16 mouse cellular contexts compared by ENCODE assay signal in the genomic region with DNA sequence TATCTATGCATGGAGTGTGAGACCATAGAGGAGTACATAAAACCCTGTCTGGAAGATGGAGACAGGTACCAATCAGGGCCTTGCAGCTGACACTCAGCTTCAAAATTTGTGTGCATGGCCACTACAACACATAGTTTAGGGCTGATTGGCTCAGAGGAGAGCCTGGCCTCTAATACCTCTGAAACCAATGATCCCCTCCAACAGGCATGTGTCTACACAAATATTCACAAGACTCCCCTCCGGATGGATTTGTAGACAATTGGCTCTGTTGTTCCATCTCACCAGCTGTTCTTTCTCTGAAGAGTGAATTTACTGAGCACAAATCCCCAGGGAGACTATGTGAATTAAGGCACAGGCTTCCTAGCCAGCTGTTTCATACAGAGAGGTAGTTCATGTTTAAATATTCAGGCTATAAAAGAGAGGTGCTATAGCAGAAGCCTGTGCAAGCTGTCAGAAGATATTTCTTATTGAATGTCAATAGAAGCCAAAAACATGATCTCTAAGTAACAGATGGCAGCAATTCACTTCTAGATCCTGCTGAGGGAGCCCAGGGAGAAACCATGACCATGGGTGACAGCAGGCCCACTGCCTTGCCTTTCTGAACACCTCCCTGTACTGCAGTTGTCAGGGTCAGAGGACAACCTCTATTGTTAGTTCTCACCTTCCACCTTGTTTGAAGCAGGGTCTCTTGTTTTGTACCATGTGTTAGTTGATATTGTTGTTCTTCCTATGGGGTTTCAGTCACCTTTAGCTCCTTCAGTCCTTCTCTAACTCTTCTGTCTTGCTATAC.
DNase-seq lines count a peak whose midpoint lies in the region; ATAC-seq and TF ChIP-seq lines count a peak whose summit lies in the region.
"Had no signal": no experiment of that assay in that cellular context is flagged by ENCODE, and none has a peak within 500 bp of the region (broad histone marks: within the 10 kb centered on the region; RNA-seq: fewer than 3 reads in every experiment).

No protein-coding gene starts in this region.

- intact Hi-C loops in gastrocnemius, postnatal 14 days (cut with DNase I; ENCODE audit: low total_unique reads): no loop called here

- no peaks in the 10 kb centered on the region for H3K36me3 ChIP-seq in hindbrain, embryonic 15.5 days
- H3K36me3 ChIP-seq in hindbrain, embryonic 11.5 days (ENCODE audit: control insufficient read depth, insufficient read depth, low read length): no peaks in the 10 kb centered on the region
- no peaks in the 10 kb centered on the region for H3K36me3 ChIP-seq in neural tube, embryonic 12.5 days
- H3K36me3 ChIP-seq in neural tube, embryonic 15.5 days: no peaks in the 10 kb centered on the region
- H3K36me3 ChIP-seq in limb, embryonic 14.5 days (ENCODE audit: control insufficient read depth, insufficient read depth, low read length): no peaks in the 10 kb centered on the region
- H3K36me3 ChIP-seq: embryonic facial prominence, embryonic 13.5 days; forebrain, embryonic 12.5 days; liver, embryonic 12.5 days; lung, embryonic 15.5 days had no signal

- H3K27me3 ChIP-seq in hindbrain, embryonic 15.5 days: no peaks in the 10 kb centered on the region
- H3K27me3 ChIP-seq in hindbrain, embryonic 11.5 days (ENCODE audit: control insufficient read depth, insufficient read depth, low read length): no peaks in the 10 kb centered on the region
- H3K27me3 ChIP-seq in neural tube, embryonic 12.5 days (replicated peaks): no peaks in the 10 kb centered on the region
- no peaks in the 10 kb centered on the region for H3K27me3 ChIP-seq in neural tube, embryonic 15.5 days (replicated peaks)
- no peaks in the 10 kb centered on the region for H3K27me3 ChIP-seq in limb, embryonic 14.5 days (ENCODE audit: control insufficient read depth, insufficient read depth, low read length)
- H3K27me3 ChIP-seq: embryonic facial prominence, embryonic 13.5 days; forebrain, embryonic 12.5 days; liver, embryonic 12.5 days; lung, embryonic 15.5 days had no signal

- ATAC-seq in hindbrain, embryonic 15.5 days (ENCODE audit: low FRiP score, low read depth): peak; percentile 19; the same call in 1 of the 2 replicates
- ATAC-seq in hindbrain, embryonic 11.5 days (ENCODE audit: low FRiP score): no peak
- 0 out of 2 replicates have a peak, but pooled peaks have one; percentile 25 for ATAC-seq in neural tube, embryonic 12.5 days (ENCODE audit: low FRiP score, low read depth)
- no peak for ATAC-seq in neural tube, embryonic 15.5 days (ENCODE audit: low FRiP score)
- peak; percentile 82 for ATAC-seq in limb, embryonic 14.5 days (ENCODE audit: low FRiP score, low read depth)
- ATAC-seq: CD4-positive, CD25-positive, alpha-beta regulatory T cell, adult 4 months; liver, embryonic 12.5 days had no signal

- H3K4me3 ChIP-seq in hindbrain, embryonic 15.5 days: no peak overlapping the region
- no peak overlapping the region for H3K4me3 ChIP-seq in hindbrain, embryonic 11.5 days (ENCODE audit: low read depth, low read length)
- H3K4me3 ChIP-seq in neural tube, embryonic 12.5 days: no peak overlapping the region
- no peak overlapping the region for H3K4me3 ChIP-seq in neural tube, embryonic 15.5 days (replicated peaks)
- H3K4me3 ChIP-seq in limb, embryonic 14.5 days (replicated peaks; ENCODE audit: low read length): no peak overlapping the region
- H3K4me3 ChIP-seq: embryonic facial prominence, embryonic 13.5 days; forebrain, embryonic 12.5 days; gastrocnemius, adult 2 months; liver, embryonic 12.5 days; lung, embryonic 15.5 days had no signal

- H3K9ac ChIP-seq in hindbrain, embryonic 15.5 days: no peak overlapping the region
- H3K9ac ChIP-seq in hindbrain, embryonic 11.5 days (ENCODE audit: low read depth, low read length): no peak overlapping the region
- no peak overlapping the region for H3K9ac ChIP-seq in neural tube, embryonic 12.5 days
- H3K9ac ChIP-seq in neural tube, embryonic 15.5 days (replicated peaks): no peak overlapping the region
- no peak overlapping the region for H3K9ac ChIP-seq in limb, embryonic 14.5 days (ENCODE audit: low read depth, low read length, severe bottlenecking)
- H3K9ac ChIP-seq: embryonic facial prominence, embryonic 13.5 days; forebrain, embryonic 12.5 days; liver, embryonic 12.5 days; lung, embryonic 15.5 days had no signal

- H3K27ac ChIP-seq in hindbrain, embryonic 15.5 days (replicated peaks): no peak overlapping the region
- H3K27ac ChIP-seq in hindbrain, embryonic 11.5 days (ENCODE audit: low read depth, low read length): no peak overlapping the region
- no peak overlapping the region for H3K27ac ChIP-seq in neural tube, embryonic 12.5 days
- H3K27ac ChIP-seq in neural tube, embryonic 15.5 days (replicated peaks): no peak overlapping the region
- no peak overlapping the region for H3K27ac ChIP-seq in limb, embryonic 14.5 days (replicated peaks; ENCODE audit: low read depth, low read length)
- H3K27ac ChIP-seq: embryonic facial prominence, embryonic 13.5 days; forebrain, embryonic 12.5 days; gastrocnemius, adult 2 months; liver, embryonic 12.5 days; lung, embryonic 15.5 days had no signal

- no peak for DNase-seq in hindbrain, embryonic 11.5 days (ENCODE audit: low spot score)
- peak; percentile 42 for DNase-seq in limb, embryonic 14.5 days (ENCODE audit: low spot score)
- DNase-seq in urinary bladder, adult 2 months (ENCODE audit: low spot score): no peak
- no peak for DNase-seq in gastrocnemius, postnatal 14 days
- DNase-seq: adrenal gland, adult 2 months; cerebellum, adult 9-11 months; gastrocnemius, adult 2 months; thymus, adult 2 months had no signal

- no peaks in the 10 kb centered on the region for H3K4me1 ChIP-seq in hindbrain, embryonic 15.5 days (replicated peaks)
- no peaks in the 10 kb centered on the region for H3K4me1 ChIP-seq in hindbrain, embryonic 11.5 days (replicated peaks; ENCODE audit: control insufficient read depth, insufficient read depth, low read length)
- no peaks in the 10 kb centered on the region for H3K4me1 ChIP-seq in neural tube, embryonic 12.5 days
- no peaks in the 10 kb centered on the region for H3K4me1 ChIP-seq in neural tube, embryonic 15.5 days
- no peaks in the 10 kb centered on the region for H3K4me1 ChIP-seq in limb, embryonic 14.5 days (ENCODE audit: control insufficient read depth, insufficient read depth, low read length)
- H3K4me1 ChIP-seq: embryonic facial prominence, embryonic 13.5 days; forebrain, embryonic 12.5 days; liver, embryonic 12.5 days; lung, embryonic 15.5 days had no signal

- no peak for TF ChIP-seq POLR2A in limb, embryonic 14.5 days (IDR thresholded peaks at IDR 0.05; ENCODE audit: borderline replicate concordance, extremely low read depth, insufficient read depth, insufficient read length)

- H3K9me3 ChIP-seq in hindbrain, embryonic 15.5 days: no peaks in the 10 kb centered on the region
- H3K9me3 ChIP-seq in hindbrain, embryonic 11.5 days (ENCODE audit: control insufficient read depth, low read length): no peaks in the 10 kb centered on the region
- no peaks in the 10 kb centered on the region for H3K9me3 ChIP-seq in neural tube, embryonic 12.5 days
- no peaks in the 10 kb centered on the region for H3K9me3 ChIP-seq in neural tube, embryonic 15.5 days (replicated peaks)
- H3K9me3 ChIP-seq in limb, embryonic 14.5 days (ENCODE audit: control insufficient read depth, low read length): no peaks in the 10 kb centered on the region
- H3K9me3 ChIP-seq: embryonic facial prominence, embryonic 13.5 days; forebrain, embryonic 12.5 days; liver, embryonic 12.5 days; lung, embryonic 15.5 days had no signal

- 45% methylated on average over 1 of the region's 1 CpGs for WGBS in hindbrain, embryonic 15.5 days
- WGBS in hindbrain, embryonic 11.5 days: 70% methylated on average over 1 of the region's 1 CpGs
- WGBS in neural tube, embryonic 12.5 days: 58% methylated on average over 1 of the region's 1 CpGs
- WGBS in neural tube, embryonic 15.5 days: 44% methylated on average over 1 of the region's 1 CpGs
- WGBS in limb, embryonic 14.5 days: 52% methylated on average over 1 of the region's 1 CpGs

- H3K4me2 ChIP-seq in hindbrain, embryonic 15.5 days: no peak overlapping the region
- no peak overlapping the region for H3K4me2 ChIP-seq in hindbrain, embryonic 11.5 days (replicated peaks; ENCODE audit: low read depth, low read length)
- no peak overlapping the region for H3K4me2 ChIP-seq in neural tube, embryonic 12.5 days (replicated peaks)
- no peak overlapping the region for H3K4me2 ChIP-seq in neural tube, embryonic 15.5 days
- H3K4me2 ChIP-seq in limb, embryonic 14.5 days (replicated peaks; ENCODE audit: low read depth, low read length, severe bottlenecking): no peak overlapping the region
- H3K4me2 ChIP-seq: embryonic facial prominence, embryonic 13.5 days; forebrain, embryonic 12.5 days; liver, embryonic 12.5 days; lung, embryonic 15.5 days had no signal

Comparison
In these comparisons a context has a peak if more than half of its experiments do, and no peak if none do; other contexts are left out.
1. ATAC-seq: peak in hindbrain, embryonic 15.5 days (single experiment), neural tube, embryonic 12.5 days (single experiment) and limb, embryonic 14.5 days (single experiment); none in hindbrain, embryonic 11.5 days (single experiment) and neural tube, embryonic 15.5 days (single experiment).